Comparison of ENCODE assay signal across 8 mouse cellular contexts in genomic region chr3:96262979-96263550, GRCm38 (mm10). TPM values are rescaled to one million over a fixed set of nuclear protein-coding genes. Genes with fewer than 3 reads are reported as not detected.
DNase-seq lines count a peak whose midpoint lies in the region; ATAC-seq and TF ChIP-seq lines count a peak whose summit lies in the region.

Gene Hist2h4, minus strand, starts transcription at chr3:96263311.

- peak within 1 kb of the TSS; percentile 85 for H3K9ac ChIP-seq in embryonic facial prominence, embryonic 12.5 days
- H3K9ac ChIP-seq in limb, embryonic 11.5 days (ENCODE audit: low read length), result peak within 1 kb of the TSS; percentile 77
- peak within 1 kb of the TSS; percentile 80 for H3K9ac ChIP-seq in midbrain, embryonic 13.5 days (replicated peaks)

- no peaks in the 10 kb centered on the region for H3K9me3 ChIP-seq in embryonic facial prominence, embryonic 12.5 days
- no peaks in the 10 kb centered on the region for H3K9me3 ChIP-seq in limb, embryonic 11.5 days (ENCODE audit: control insufficient read depth, low read length)
- no peaks in the 10 kb centered on the region for H3K9me3 ChIP-seq in midbrain, embryonic 13.5 days

- peaks cover 24% of the 10 kb centered on the region for H3K4me1 ChIP-seq in embryonic facial prominence, embryonic 12.5 days
- peaks cover 6% of the 10 kb centered on the region; the same call in 1 of the 2 replicates for H3K4me1 ChIP-seq in kidney, adult 2 months (ENCODE audit: control insufficient read depth, insufficient read depth, low read length)
- H3K4me1 ChIP-seq in limb, embryonic 11.5 days (ENCODE audit: control insufficient read depth, insufficient read depth, low read length), result peaks cover 15% of the 10 kb centered on the region
- H3K4me1 ChIP-seq in midbrain, embryonic 13.5 days (replicated peaks), result peaks cover 34% of the 10 kb centered on the region
- peaks cover 9% of the 10 kb centered on the region; the same call in 1 of the 2 replicates for H3K4me1 ChIP-seq in small intestine, adult 2 months (ENCODE audit: control insufficient read depth, insufficient read depth, insufficient read length, low read length)

- TF ChIP-seq CTCF in kidney, adult 2 months (conservative IDR thresholded peaks at IDR 0.05; ENCODE audit: insufficient read depth, insufficient read length, low read depth, low read length), result peak; percentile 23; the same call in 1 of the 2 replicates
- TF ChIP-seq CTCF in small intestine, adult 2 months (IDR thresholded peaks at IDR 0.05; ENCODE audit: extremely low read depth, insufficient read length, insufficient replicate concordance, low read depth, low read length), result no peak

- peak within 1 kb of the TSS; percentile 88 for H3K4me2 ChIP-seq in embryonic facial prominence, embryonic 12.5 days (replicated peaks)
- H3K4me2 ChIP-seq in limb, embryonic 11.5 days (ENCODE audit: low read depth, severe bottlenecking), result peak within 1 kb of the TSS; percentile 83
- H3K4me2 ChIP-seq in midbrain, embryonic 13.5 days (replicated peaks), result peak within 1 kb of the TSS; percentile 77

- under 1% methylated on average over 38 of the region's 40 CpGs for WGBS in embryonic facial prominence, embryonic 12.5 days
- WGBS in kidney, adult 2 months, result under 1% methylated on average over 40 of the region's 40 CpGs
- under 1% methylated on average over 40 of the region's 40 CpGs for WGBS in limb, embryonic 11.5 days
- under 1% methylated on average over 40 of the region's 40 CpGs for WGBS in midbrain, embryonic 13.5 days
- WGBS in small intestine, adult 2 months, result under 1% methylated on average over 40 of the region's 40 CpGs

- TF ChIP-seq POLR2A in kidney, adult 2 months (IDR thresholded peaks at IDR 0.05; ENCODE audit: low read depth, low read length), result peak; percentile 98
- TF ChIP-seq POLR2A in small intestine, adult 2 months (IDR thresholded peaks at IDR 0.05; ENCODE audit: low read depth, low read length), result peak; percentile 96

- ATAC-seq in embryonic facial prominence, embryonic 12.5 days (ENCODE audit: insufficient number of reproducible peaks, insufficient read depth, low FRiP score, low TSS enrichment), result peak; percentile 81
- peak; percentile 82 for ATAC-seq in limb, embryonic 11.5 days (ENCODE audit: insufficient number of reproducible peaks, low FRiP score, low TSS enrichment, low read depth)
- ATAC-seq in midbrain, embryonic 13.5 days, result peak; percentile 88

- H3K4me3 ChIP-seq in embryonic facial prominence, embryonic 12.5 days, result peak within 1 kb of the TSS; percentile 58
- H3K4me3 ChIP-seq in kidney, adult 2 months (ENCODE audit: insufficient read depth, low read depth, low read length), result peak within 1 kb of the TSS; percentile 60
- peak within 1 kb of the TSS; percentile 50 for H3K4me3 ChIP-seq in limb, embryonic 11.5 days (ENCODE audit: low read depth, low read length)
- H3K4me3 ChIP-seq in midbrain, embryonic 13.5 days (replicated peaks), result peak within 1 kb of the TSS; percentile 59
- H3K4me3 ChIP-seq in small intestine, adult 2 months (ENCODE audit: low read depth, low read length), result peak within 1 kb of the TSS; percentile 74

- peak within 1 kb of the TSS; percentile 99 for H3K27ac ChIP-seq in embryonic facial prominence, embryonic 12.5 days
- H3K27ac ChIP-seq in kidney, adult 2 months (ENCODE audit: insufficient read depth, low read depth, low read length), result peak within 1 kb of the TSS; percentile 97
- peak within 1 kb of the TSS; percentile 99 for H3K27ac ChIP-seq in limb, embryonic 11.5 days (replicated peaks; ENCODE audit: low read depth, low read length)
- peak within 1 kb of the TSS; percentile 98 for H3K27ac ChIP-seq in midbrain, embryonic 13.5 days
- peak within 1 kb of the TSS; percentile 98 for H3K27ac ChIP-seq in small intestine, adult 2 months (ENCODE audit: insufficient read depth, low read depth, low read length)

- peak; percentile 99 for DNase-seq in 3T3-L1 (ENCODE audit: low read depth, low spot score)
- peak; percentile 93 for DNase-seq in adrenal gland, postnatal 36 days
- peak; percentile 98 to 99 for DNase-seq in heart, adult 18-20 months
- peak; percentile 98 for DNase-seq in kidney, adult 2 months
- peak; percentile 98 for DNase-seq in limb, embryonic 11.5 days (ENCODE audit: low spot score)

- H3K36me3 ChIP-seq in embryonic facial prominence, embryonic 12.5 days, result no peaks in the 10 kb centered on the region
- no peaks in the 10 kb centered on the region for H3K36me3 ChIP-seq in kidney, adult 2 months (ENCODE audit: control insufficient read depth, insufficient read depth, low read length)
- H3K36me3 ChIP-seq in limb, embryonic 11.5 days (ENCODE audit: control insufficient read depth, insufficient read depth, low read length), result no peaks in the 10 kb centered on the region
- H3K36me3 ChIP-seq in midbrain, embryonic 13.5 days, result no peaks in the 10 kb centered on the region
- no peaks in the 10 kb centered on the region for H3K36me3 ChIP-seq in small intestine, adult 2 months (ENCODE audit: control insufficient read depth, insufficient read depth, low read length)

- H3K27me3 ChIP-seq in embryonic facial prominence, embryonic 12.5 days, result no peaks in the 10 kb centered on the region
- H3K27me3 ChIP-seq in kidney, adult 2 months (replicated peaks; ENCODE audit: control insufficient read depth, insufficient read depth, low read length), result no peaks in the 10 kb centered on the region
- no peaks in the 10 kb centered on the region for H3K27me3 ChIP-seq in limb, embryonic 11.5 days (ENCODE audit: control insufficient read depth, insufficient read depth, low read length)
- no peaks in the 10 kb centered on the region for H3K27me3 ChIP-seq in midbrain, embryonic 13.5 days
- H3K27me3 ChIP-seq in small intestine, adult 2 months (ENCODE audit: control insufficient read depth, insufficient read depth, low read length), result no peaks in the 10 kb centered on the region

RNA-seq across cellular contexts. Expression of gene Hist2h4, which starts in this region (rescaled TPM):
- 10 to 100 TPM; 25.0 to 26.7 TPM for total RNA-seq in adrenal gland, postnatal 36 days (2021)
- 13.6 and 17.2 TPM in 2 replicates for polyA plus RNA-seq in embryonic facial prominence, embryonic 12.5 days (2016; fragmentation: Nextera tagmentation; extraction: Ambion mirVana)
- 10 to 100 TPM; 12.0 to 13.7 TPM for total RNA-seq in heart, adult 18-20 months (2021)
- 1.5 and 2.7 TPM in 2 replicates for polyA plus RNA-seq in kidney, adult 2 months (2012; rRNA removed)
- 5.4 and 5.7 TPM in 2 replicates for polyA plus RNA-seq in limb, embryonic 11.5 days (2014; fragmentation: Nextera tagmentation; extraction: Ambion mirVana)
- polyA plus RNA-seq in midbrain, embryonic 13.5 days (2015; fragmentation: Nextera tagmentation; extraction: Ambion mirVana), result 11.1 and 13.2 TPM in 2 replicates
- 4.2 and 6.3 TPM in 2 replicates for polyA plus RNA-seq in small intestine, adult 2 months (2012; rRNA removed)

Comparison
In these comparisons a context has a peak if more than half of its experiments do, and no peak if none do; other contexts are left out.
1. Peak in every context shown above with its lines: DNase-seq, ATAC-seq, H3K4me3 ChIP-seq and H3K27ac ChIP-seq.